Mouse (Mus musculus): Measurements from ENCODE around the gene Metap1d. TPM values are rescaled to one million over a fixed set of nuclear protein-coding genes. Genes with fewer than 3 reads are reported as not detected.

Gene Metap1d
- polyA plus RNA-seq, 1 experiment from 2014 or later, result 38.1 TPM

- H3K27ac ChIP-seq, result peak overlapping the region; percentile 98
- no peaks in the 10 kb centered on the region for H3K36me3 ChIP-seq (ENCODE audit: poor library complexity, severe bottlenecking)
- H3K9me3 ChIP-seq (replicated peaks), result no peaks in the 10 kb centered on the region
- ATAC-seq, result peak; percentile 84
- peak overlapping the region; percentile 60 for H3K4me3 ChIP-seq
- WGBS, result under 1% methylated on average over 58 of the region's 60 CpGs
- peaks cover 96% of the 10 kb centered on the region for H3K27me3 ChIP-seq
- peak overlapping the region; percentile 87 for H3K9ac ChIP-seq
- H3K4me2 ChIP-seq, result peak overlapping the region; percentile 77
- H3K4me1 ChIP-seq, result peaks cover 32% of the 10 kb centered on the region
Observed at GRCm38 (mm10) chr2:71529511-71530351, 76.7 kb downstream of the Metap1d start.

GRCm38 (mm10) chr2:71530391-71531123 lies 77.5 kb downstream of the Metap1d start:
- H3K9me3 ChIP-seq (replicated peaks), result no peaks in the 10 kb centered on the region
- H3K36me3 ChIP-seq (ENCODE audit: poor library complexity, severe bottlenecking), result no peaks in the 10 kb centered on the region
- H3K4me2 ChIP-seq, result peak overlapping the region; percentile 77
- peak overlapping the region; percentile 98 for H3K27ac ChIP-seq
- ATAC-seq, result no peak
- peak overlapping the region; percentile 60 for H3K4me3 ChIP-seq
- H3K9ac ChIP-seq, result peak overlapping the region; percentile 87
- WGBS, result 1% methylated on average over 34 of the region's 34 CpGs
- H3K27me3 ChIP-seq, result peaks cover 94% of the 10 kb centered on the region
- peaks cover 31% of the 10 kb centered on the region for H3K4me1 ChIP-seq

- peak overlapping the region; percentile 98 for H3K27ac ChIP-seq
- peak overlapping the region; percentile 87 for H3K9ac ChIP-seq
- WGBS, result 3% methylated on average over 12 of the region's 12 CpGs
- no peak for ATAC-seq
- H3K4me3 ChIP-seq, result peak overlapping the region; percentile 60
- H3K27me3 ChIP-seq, result peaks cover 92% of the 10 kb centered on the region
- peak overlapping the region; percentile 77 for H3K4me2 ChIP-seq
- H3K9me3 ChIP-seq (replicated peaks), result no peaks in the 10 kb centered on the region
- H3K4me1 ChIP-seq, result peaks cover 31% of the 10 kb centered on the region
- H3K36me3 ChIP-seq (ENCODE audit: poor library complexity, severe bottlenecking), result no peaks in the 10 kb centered on the region
Observed at GRCm38 (mm10) chr2:71531124-71531590, 78.1 kb downstream of the Metap1d start.

- Histone ChIP-seq H3K4me1 (peaks cover 29% of the 10 kb centered on the region), H3K27ac (peak overlapping the region; percentile 98), H3K4me3 (peak overlapping the region; percentile 60), H3K4me2 (peak overlapping the region; percentile 77), H3K9me3 (replicated peaks) (no peaks in the 10 kb centered on the region), H3K36me3 (ENCODE audit: poor library complexity, severe bottlenecking) (no peaks in the 10 kb centered on the region), H3K27me3 (peaks cover 92% of the 10 kb centered on the region), H3K9ac (peak overlapping the region; percentile 87)
- ATAC-seq, result no peak
- WGBS, result 2% methylated on average over 43 of the region's 43 CpGs
Observed at GRCm38 (mm10) chr2:71531990-71532970, 79.2 kb downstream of the Metap1d start.

GRCm38 (mm10) chr2:71533094-71533493 lies 80.0 kb downstream of the Metap1d start:
- Histone ChIP-seq H3K36me3 (ENCODE audit: poor library complexity, severe bottlenecking) (no peaks in the 10 kb centered on the region), H3K9me3 (replicated peaks) (no peaks in the 10 kb centered on the region), H3K4me1 (peaks cover 24% of the 10 kb centered on the region), H3K27me3 (peaks cover 94% of the 10 kb centered on the region), H3K9ac (peak overlapping the region; percentile 87), H3K4me2 (peak overlapping the region; percentile 77), H3K27ac (peak overlapping the region; percentile 98), H3K4me3 (peak overlapping the region; percentile 60)
- 7% methylated on average over 5 of the region's 5 CpGs for WGBS
- ATAC-seq, result no peak

GRCm38 (mm10) chr2:71534242-71535052 lies 81.4 kb downstream of the Metap1d start:
- H3K4me3 ChIP-seq, result peak overlapping the region; percentile 60
- H3K36me3 ChIP-seq (ENCODE audit: poor library complexity, severe bottlenecking), result no peaks in the 10 kb centered on the region
- H3K4me2 ChIP-seq, result peak overlapping the region; percentile 77
- peaks cover 22% of the 10 kb centered on the region for H3K4me1 ChIP-seq
- ATAC-seq, result 0 out of 2 replicates have a peak, but pooled peaks have one; percentile 2
- peak overlapping the region; percentile 68 for H3K9ac ChIP-seq
- peak overlapping the region; percentile 98 for H3K27ac ChIP-seq
- H3K9me3 ChIP-seq (replicated peaks), result no peaks in the 10 kb centered on the region
- WGBS, result 3% methylated on average over 20 of the region's 20 CpGs
- H3K27me3 ChIP-seq, result peaks cover 94% of the 10 kb centered on the region

GRCm38 (mm10) chr2:71540611-71541417 lies 87.7 kb downstream of the Metap1d start:
- Histone ChIP-seq H3K4me2 (peak overlapping the region; percentile 92), H3K9ac (peak overlapping the region; percentile 90), H3K27ac (peak overlapping the region; percentile 97), H3K27me3 (peaks cover 89% of the 10 kb centered on the region), H3K9me3 (replicated peaks) (no peaks in the 10 kb centered on the region), H3K4me1 (peaks cover 63% of the 10 kb centered on the region), H3K36me3 (ENCODE audit: poor library complexity, severe bottlenecking) (peaks cover 10% of the 10 kb centered on the region; the same call in 1 of the 2 replicates), H3K4me3 (peak overlapping the region; percentile 69)
- peak; percentile 29 for ATAC-seq
- under 1% methylated on average over 47 of the region's 48 CpGs for WGBS

- ATAC-seq, result no peak; the same call in 1 of the 2 replicates
- peak overlapping the region; percentile 92 for H3K4me2 ChIP-seq
- no peaks in the 10 kb centered on the region for H3K9me3 ChIP-seq (replicated peaks)
- H3K4me3 ChIP-seq, result peak overlapping the region; percentile 69
- H3K27ac ChIP-seq, result peak overlapping the region; percentile 97
- peaks cover 88% of the 10 kb centered on the region for H3K27me3 ChIP-seq
- WGBS, result 3% methylated on average over 37 of the region's 37 CpGs
- peaks cover 70% of the 10 kb centered on the region for H3K4me1 ChIP-seq
- peaks cover 10% of the 10 kb centered on the region; the same call in 1 of the 2 replicates for H3K36me3 ChIP-seq (ENCODE audit: poor library complexity, severe bottlenecking)
- H3K9ac ChIP-seq, result peak overlapping the region; percentile 90
Observed at GRCm38 (mm10) chr2:71541418-71542226, 88.5 kb downstream of the Metap1d start.

- H3K9me3 ChIP-seq (replicated peaks), result no peaks in the 10 kb centered on the region
- peaks cover 81% of the 10 kb centered on the region for H3K27me3 ChIP-seq
- H3K9ac ChIP-seq, result peak overlapping the region; percentile 90
- peak overlapping the region; percentile 69 for H3K4me3 ChIP-seq
- WGBS, result 6% methylated on average over 11 of the region's 11 CpGs
- H3K4me2 ChIP-seq, result peak overlapping the region; percentile 92
- peaks cover 77% of the 10 kb centered on the region for H3K4me1 ChIP-seq
- no peak for ATAC-seq
- H3K27ac ChIP-seq, result peak overlapping the region; percentile 97
- peaks cover 10% of the 10 kb centered on the region; the same call in 1 of the 2 replicates for H3K36me3 ChIP-seq (ENCODE audit: poor library complexity, severe bottlenecking)
Observed at GRCm38 (mm10) chr2:71542227-71542815, 89.2 kb downstream of the Metap1d start.
